Mouse (Mus musculus) adrenal gland, postnatal 36 days (tissue): ENCODE measurements at regions not wholly inside any gene's neighbourhood (a gene's known extent, or its start where the extent isn't known, plus 50 kb on each side); places are given as distances from the start of the nearest gene placed in this dataset.
A peak's percentile ranks its signal among the peaks of the same experiment; 100 is the strongest.

Experiments
- DNase-seq, 2 experiments: peaks; one replicate each; pipeline ENCODE4 v3.0.0; 2021; ENCODE audit warnings: mixed read lengths in 1 of 2

DNA sequence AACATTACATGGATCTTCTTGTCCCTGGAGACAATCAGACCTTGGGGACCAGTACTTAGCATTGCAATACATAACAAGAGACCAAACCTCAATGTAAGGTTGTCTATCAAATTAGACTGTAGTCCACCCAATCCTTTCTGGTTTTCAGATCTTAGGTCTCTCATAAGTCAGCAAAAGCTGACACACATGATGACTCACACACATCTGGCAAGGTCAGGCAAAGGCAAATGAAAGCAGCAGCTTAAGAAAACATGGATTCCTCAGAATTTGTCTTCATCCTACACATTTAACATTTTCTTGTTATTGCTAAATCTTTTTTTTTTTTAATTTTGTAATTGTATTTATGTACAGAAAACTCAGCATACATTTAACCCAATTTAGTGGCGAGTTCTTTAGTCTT, 52.0 kb downstream of the Gm11983 start:
- DNase-seq = peak in 1 of 2 experiments; percentile 12

- DNase-seq = no peak
Measured at GRCm38 (mm10) chr11:6782826-6783225, 54.6 kb downstream of the Gm11983 start.

- no peak for DNase-seq
Measured at GRCm38 (mm10) chr11:6779752-6780151, 57.7 kb downstream of the Gm11983 start.

GRCm38 (mm10) chr11:6778596-6779360, 58.7 kb downstream of the Gm11983 start:
- DNase-seq = no peak

DNA sequence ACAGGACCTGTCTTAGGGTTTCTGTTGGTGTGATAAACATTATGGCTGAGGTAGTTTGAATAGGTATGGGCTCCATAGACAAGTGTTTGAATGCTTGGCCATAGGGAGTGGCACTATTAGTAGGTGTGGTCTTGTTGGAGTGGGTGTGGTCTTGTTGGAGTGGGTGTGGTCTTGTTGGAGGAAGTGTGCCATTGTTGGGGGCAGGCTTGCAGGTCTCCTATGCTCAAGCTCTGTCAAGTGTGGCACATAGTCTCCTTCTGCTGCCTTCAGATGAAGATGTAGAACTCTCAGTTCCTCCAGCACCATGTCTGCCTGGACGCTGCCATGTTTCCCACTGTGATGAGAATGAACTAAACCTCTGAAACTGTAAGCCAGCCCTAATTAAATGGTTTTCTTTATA, 59.9 kb downstream of the Gm11983 start:
- no peak for DNase-seq

- DNase-seq = peak in 1 of 2 experiments; percentile 17
Measured at GRCm38 (mm10) chr11:6774656-6775055, 62.8 kb downstream of the Gm11983 start.

GRCm38 (mm10) chr11:6773951-6774350, 63.5 kb downstream of the Gm11983 start:
- no peak for DNase-seq

DNA sequence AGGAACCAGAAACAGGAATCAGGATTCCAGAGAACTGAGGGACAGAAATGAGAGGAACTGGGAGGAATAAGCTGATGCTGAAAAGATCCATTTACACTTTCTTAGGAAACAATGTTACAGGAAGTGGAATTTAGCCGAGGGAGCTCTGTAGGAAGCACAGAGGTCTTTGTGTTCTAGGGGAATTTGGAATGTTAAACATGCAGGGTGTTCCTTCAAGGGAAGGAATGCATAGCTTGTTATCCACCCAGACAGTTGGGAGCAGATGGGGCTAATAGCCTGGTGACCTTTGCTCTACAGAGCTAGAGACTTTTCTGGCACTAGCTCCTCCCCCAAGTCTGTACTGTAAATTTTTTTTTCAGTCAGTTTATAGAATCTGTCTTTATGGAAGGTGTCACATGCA, 64.1 kb downstream of the Gm11983 start:
- no peak for DNase-seq

- DNase-seq = no peak
Measured at GRCm38 (mm10) chr11:6769437-6769765, 68.1 kb downstream of the Gm11983 start.

DNA sequence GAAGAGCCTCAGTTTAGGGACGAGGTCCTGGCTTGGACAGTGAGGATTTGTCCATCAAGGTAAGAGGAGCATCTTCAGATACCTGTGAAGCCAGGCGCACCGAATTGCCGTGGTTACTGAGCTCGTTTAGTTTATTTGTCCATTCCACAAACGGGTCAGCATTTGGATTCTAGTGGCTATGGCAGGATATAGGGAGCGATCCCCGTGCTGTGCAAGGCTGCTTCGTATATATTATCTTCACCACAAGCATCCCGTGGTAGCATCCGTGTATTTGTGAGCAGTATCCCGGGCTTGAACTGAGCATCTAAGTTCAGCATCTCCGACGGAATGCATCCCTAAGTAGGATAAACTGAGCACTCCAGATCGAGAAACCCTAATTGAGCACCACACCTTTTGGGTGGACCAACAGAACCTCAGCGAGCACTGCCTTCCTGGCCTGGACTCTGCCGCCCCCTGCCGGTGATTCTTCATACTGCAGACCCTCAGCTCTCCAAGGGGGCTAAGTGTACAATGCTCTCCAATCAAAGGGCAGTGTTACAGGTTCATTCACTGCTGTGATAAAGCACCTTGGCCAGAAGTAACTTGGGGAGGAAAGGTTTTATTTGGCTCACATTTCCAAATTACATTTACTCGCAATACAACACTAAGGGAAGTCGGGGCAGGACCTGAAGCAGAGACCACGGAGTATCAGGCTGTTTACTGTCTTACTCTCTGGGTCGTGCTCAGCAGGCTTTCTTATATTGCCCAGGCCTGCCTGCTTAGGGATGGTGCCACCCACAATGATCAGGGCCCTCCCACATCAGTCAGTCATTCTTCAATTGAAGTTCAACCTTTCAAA, 68.6 kb downstream of the Gm11983 start:
- DNase-seq = peak; percentile 77 to 82

- no peak for DNase-seq
Measured at GRCm38 (mm10) chr11:6766725-6767124, 70.7 kb downstream of the Gm11983 start.

DNA sequence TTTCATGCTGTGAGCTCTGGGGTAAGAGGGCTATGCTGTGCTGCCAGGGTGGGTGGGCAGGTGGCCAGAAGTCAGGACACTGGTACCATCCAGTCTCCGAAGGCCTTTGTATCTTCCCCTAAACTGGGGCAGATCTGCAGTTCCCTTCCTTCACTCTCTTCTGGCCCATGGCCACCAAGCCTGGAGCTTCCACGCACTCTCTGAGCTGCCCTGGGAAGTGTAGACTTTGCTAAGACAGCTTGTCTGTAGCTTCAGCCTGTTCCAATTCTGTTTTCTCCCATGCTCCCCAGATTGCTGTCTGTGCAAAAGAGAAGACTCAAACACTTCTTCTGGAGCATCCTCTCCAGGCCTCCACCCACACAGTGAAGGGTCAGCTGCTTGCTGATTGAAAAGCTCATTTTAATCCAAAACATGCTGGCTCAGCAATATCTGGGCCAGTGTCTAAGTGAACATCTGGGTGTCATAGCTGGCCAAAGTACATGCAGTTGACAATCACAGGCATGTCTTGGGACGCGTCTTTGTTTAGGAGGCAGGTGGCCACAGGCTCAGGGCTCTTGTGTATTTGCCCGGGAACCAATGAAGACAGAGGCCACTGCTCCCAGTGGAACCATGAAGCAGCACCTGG, 72.0 kb downstream of the Gm11983 start:
- DNase-seq = no peak

DNA sequence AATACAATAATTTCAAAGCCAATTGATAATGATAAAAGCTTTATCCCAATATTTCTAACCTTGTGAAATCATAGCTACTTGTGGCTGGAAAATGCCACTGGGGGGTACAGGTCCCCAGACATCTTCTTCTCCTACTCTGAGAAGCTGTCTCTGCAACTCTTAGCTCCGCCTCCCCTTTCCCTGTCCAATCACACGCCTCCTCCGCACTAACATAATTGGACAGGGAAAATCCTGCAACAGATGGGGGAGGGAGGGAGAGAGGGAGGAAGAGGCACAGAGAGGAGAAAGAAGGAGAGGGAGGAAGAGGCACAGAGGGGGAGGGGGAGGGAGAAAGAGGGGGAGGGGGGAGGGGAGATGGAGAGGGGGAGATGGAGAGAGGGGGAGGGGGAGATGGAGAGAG, 73.3 kb downstream of the Gm11983 start:
- DNase-seq = no peak

DNA sequence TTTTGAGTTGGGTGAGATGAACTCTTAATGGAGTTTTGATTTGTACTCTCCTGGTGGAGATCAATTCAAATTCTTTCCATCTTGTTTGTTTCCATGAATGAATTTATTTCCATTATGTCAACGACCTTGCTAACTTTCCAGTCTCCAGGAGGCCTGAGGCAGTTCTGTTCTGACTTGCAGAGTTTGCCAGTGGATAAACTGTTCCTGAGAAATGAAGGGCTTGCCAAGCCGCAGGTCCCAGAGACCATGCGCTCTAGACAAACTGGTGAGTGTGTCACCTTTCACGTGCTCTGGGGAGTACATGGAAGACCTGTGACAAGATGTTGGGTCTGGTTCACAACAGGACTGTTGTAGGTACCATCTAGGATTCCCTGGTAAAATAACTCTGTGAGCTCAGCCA, 74.5 kb downstream of the Gm11983 start:
- DNase-seq = no peak

DNA sequence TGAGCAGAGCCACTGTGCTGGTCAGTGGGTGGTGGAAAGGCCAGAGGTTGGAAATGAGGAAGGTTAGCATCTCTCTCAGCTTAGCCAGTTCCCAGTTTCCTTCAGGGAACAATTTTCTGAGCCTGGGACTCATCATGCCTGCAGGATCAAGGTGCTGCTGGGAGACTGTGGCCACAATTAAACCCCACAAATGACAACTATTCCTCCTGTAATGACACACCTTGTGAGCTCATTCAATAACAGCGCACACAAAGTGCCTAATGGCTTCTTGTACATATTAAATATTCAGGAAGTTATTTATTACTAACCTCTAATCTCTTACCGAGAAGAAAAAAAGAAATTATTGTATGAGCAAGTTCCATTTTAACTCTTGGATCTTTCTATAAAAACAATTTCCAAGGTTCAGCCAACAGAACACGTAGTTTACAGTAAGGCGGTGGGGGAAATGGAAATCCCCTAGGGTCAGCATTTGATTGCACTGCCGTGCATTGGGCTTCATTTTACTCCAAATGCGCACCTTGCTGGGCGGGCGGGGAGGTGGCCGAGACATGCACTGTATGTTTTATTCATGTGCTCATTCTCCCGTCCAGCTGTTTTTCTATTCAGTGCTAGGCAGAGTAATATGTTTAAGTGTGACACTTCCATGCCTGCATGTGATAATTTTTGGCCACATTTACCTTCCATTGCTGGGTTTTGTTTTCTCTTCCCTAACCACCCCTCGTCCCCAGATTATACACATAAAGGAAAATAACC, 75.4 kb downstream of the Gm11983 start:
- no peak for DNase-seq

- no peak for DNase-seq
Measured at GRCm38 (mm10) chr11:6759578-6759977, 77.9 kb downstream of the Gm11983 start.

- no peak for DNase-seq
Measured at GRCm38 (mm10) chr11:6739439-6739838, 81.1 kb downstream of the Ramp3 start.

GRCm38 (mm10) chr11:6738581-6738980, 80.3 kb downstream of the Ramp3 start:
- no peak for DNase-seq

- no peak for DNase-seq
Measured at GRCm38 (mm10) chr11:6738163-6738562, 79.8 kb downstream of the Ramp3 start.

GRCm38 (mm10) chr11:6734746-6735430, 76.6 kb downstream of the Ramp3 start:
- no peak for DNase-seq

DNA sequence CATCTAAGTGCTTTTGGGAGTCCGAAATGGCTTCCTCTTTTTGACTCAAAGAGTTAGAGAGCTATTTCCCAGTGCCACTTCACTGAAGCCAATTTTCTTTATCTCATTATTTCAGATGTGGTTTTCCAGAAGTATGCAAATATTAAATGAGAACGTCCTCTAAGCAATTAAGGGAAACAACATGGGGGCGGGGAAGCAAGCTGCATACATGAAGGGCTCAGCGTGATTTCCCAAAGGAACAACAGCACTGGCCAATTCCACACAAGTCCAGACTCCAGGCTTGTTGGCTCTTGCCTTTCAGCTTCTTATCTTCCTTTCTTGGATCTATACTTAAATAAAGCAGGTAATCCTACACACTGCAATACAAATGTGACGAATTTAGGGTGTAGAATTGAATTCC, 73.2 kb downstream of the Ramp3 start:
- no peak for DNase-seq
